Mouse (Mus musculus) stomach, postnatal 0 days (tissue): ENCODE results near the gene Acer1. TPM values are rescaled to one million over a fixed set of nuclear protein-coding genes. Genes with fewer than 3 reads are reported as not detected.
"Not testable (repeated sequence)": the region's sequence is repeated elsewhere in the genome, so short reads cannot be mapped to it uniquely, and the experiment has no call there.

Experiments used
- ATAC-seq: fragments of 200-750 bp; cut with Nextera tagmentation; 2 replicates; pipeline ENCODE4 v1.8.0; 2017; ENCODE audit not compliant: low FRiP score, low TSS enrichment
- DNase-seq: peaks from one replicate; pipeline ENCODE4 v3.0.0-alpha.2; 2016; ENCODE audit warnings: low spot score
- H3K27ac ChIP-seq: fragments of 300-500 bp; sonication (generic); replicated peaks from 2 replicates; pipeline ENCODE4 v1.5.1; 2014; ENCODE audit warnings: mild to moderate bottlenecking, control low read depth
- H3K27me3 ChIP-seq: fragments of 300-500 bp; sonication (generic); 2 replicates; pipeline ENCODE4 v1.6.1; 2014; ENCODE audit warnings: low read length; ENCODE audit not compliant: control insufficient read depth, insufficient read depth
- H3K36me3 ChIP-seq: fragments of 300-500 bp; sonication (generic); 2 replicates; pipeline ENCODE4 v1.6.1; 2014; ENCODE audit warnings: low read length, mixed read lengths; ENCODE audit not compliant: control insufficient read depth, insufficient read depth
- H3K4me1 ChIP-seq: fragments of 300-500 bp; sonication (generic); replicated peaks from 2 replicates; pipeline ENCODE4 v1.6.1; 2014; ENCODE audit warnings: antibody characterized with exemption; ENCODE audit not compliant: control insufficient read depth, insufficient read depth
- H3K4me2 ChIP-seq: fragments of 300-500 bp; sonication (generic); replicated peaks from 2 replicates; pipeline ENCODE4 v1.6.1; 2014; ENCODE audit warnings: low read depth, mild to moderate bottlenecking, control low read depth, moderate library complexity
- H3K4me3 ChIP-seq: fragments of 300-500 bp; sonication (generic); 2 replicates; pipeline ENCODE4 v1.5.1; 2014; ENCODE audit warnings: low read depth, low read length, control low read depth
- H3K9ac ChIP-seq: fragments of 300-500 bp; sonication (generic); 2 replicates; pipeline ENCODE4 v1.6.1; 2014; ENCODE audit warnings: mild to moderate bottlenecking, low read length, control low read depth, mixed read lengths
- H3K9me3 ChIP-seq: fragments of 300-500 bp; sonication (generic); 2 replicates; pipeline ENCODE4 v1.6.1; 2016; ENCODE audit warnings: low read length; ENCODE audit not compliant: control insufficient read depth
- CTCF ChIP-seq: IDR thresholded peaks from 2 replicates; pipeline ENCODE4 v1.5.1; 2016; ENCODE audit warnings: antibody characterized with exemption, low read depth, mild to moderate bottlenecking, moderate library complexity
- EP300 ChIP-seq: optimal IDR thresholded peaks from 2 replicates; pipeline ENCODE3; 2016; ENCODE audit warnings: antibody characterized with exemption
- WGBS: fragments of 180-500 bp; shearing (Covaris S2); extraction: QIAGEN DNeasy Blood & Tissue Kit; methylation state at CpG from one replicate; pipeline ENCODE4 v1.1.7; 2014; 5-methylcytosine and 5-hydroxymethylcytosine counted together
- polyA plus RNA-seq: library from polyadenylated mRNA; unstranded; fragments of >200 nt; fragmentation: Nextera tagmentation; extraction: Ambion mirVana; gene quantifications from 2 replicates; pipeline ENCODE4 v1.2.1, GENCODE M21; 2015

The Acer1 gene
- polyA plus RNA-seq, 1 experiment from 2014 or later: 13.5 TPM

DNA sequence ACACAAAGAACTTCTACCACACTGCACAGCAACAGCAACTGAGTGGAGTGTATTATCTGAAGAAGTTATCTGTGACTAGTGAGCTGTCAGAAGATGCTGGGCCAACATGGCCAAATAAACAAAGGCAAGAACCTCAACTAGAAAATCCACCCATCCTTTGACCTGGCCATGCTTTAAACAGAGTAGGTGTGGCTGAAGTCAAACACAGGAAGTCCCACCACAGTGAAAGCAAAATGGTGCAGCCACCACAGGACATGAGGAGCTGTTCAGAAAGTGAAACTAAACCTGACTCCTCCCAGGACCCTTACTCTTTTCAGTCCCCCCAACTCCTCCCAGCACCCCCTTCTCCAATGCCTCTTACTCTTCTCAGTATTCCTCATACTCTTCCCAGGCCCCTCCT, 68.5 kb downstream of the Acer1 start:
- Histone ChIP-seq H3K4me3 (no peak overlapping the region), H3K4me1 (no peaks in the 10 kb centered on the region), H3K36me3 (peaks cover 5% of the 10 kb centered on the region; the same call in 1 of the 2 replicates), H3K9ac (no peak overlapping the region), H3K9me3 (no peaks in the 10 kb centered on the region), H3K27me3 (no peaks in the 10 kb centered on the region), H3K27ac (no peak overlapping the region), H3K4me2 (no peak overlapping the region)
- ATAC-seq (no peak), DNase-seq (no peak)
- TF ChIP-seq EP300: no peak
- no peak for TF ChIP-seq CTCF

DNA sequence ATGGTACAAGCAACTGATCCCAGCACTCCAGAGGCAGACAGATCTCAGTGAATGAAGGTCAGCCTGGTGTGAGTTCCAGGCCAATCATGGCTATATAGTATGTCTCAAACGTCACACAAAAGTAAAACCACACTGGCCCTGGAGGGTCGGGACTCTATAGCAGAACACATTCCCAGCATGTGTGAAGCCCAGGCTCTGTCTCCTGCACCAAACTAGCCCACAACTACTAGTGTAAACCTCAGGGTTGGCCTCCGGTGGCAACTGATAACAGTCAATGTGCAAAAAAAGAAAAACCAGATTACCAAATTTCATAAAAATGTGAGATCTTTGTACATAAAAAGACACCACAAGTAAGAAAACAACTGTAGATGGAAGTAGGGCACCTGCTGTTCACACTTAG, 68.9 kb downstream of the Acer1 start:
- H3K4me3 ChIP-seq: no peak overlapping the region
- H3K27ac ChIP-seq: no peak overlapping the region
- H3K9ac ChIP-seq: no peak overlapping the region
- peaks cover under 1% of the 10 kb centered on the region; the same call in 1 of the 2 replicates for H3K4me1 ChIP-seq
- no peak for TF ChIP-seq CTCF
- TF ChIP-seq EP300: no peak
- no peaks in the 10 kb centered on the region for H3K9me3 ChIP-seq
- no peak overlapping the region for H3K4me2 ChIP-seq
- DNase-seq: no peak
- H3K27me3 ChIP-seq: no peaks in the 10 kb centered on the region
- H3K36me3 ChIP-seq: peaks cover 5% of the 10 kb centered on the region; the same call in 1 of the 2 replicates
- no peak for ATAC-seq
- WGBS: 89% methylated on average over 3 of the region's 3 CpGs

DNA sequence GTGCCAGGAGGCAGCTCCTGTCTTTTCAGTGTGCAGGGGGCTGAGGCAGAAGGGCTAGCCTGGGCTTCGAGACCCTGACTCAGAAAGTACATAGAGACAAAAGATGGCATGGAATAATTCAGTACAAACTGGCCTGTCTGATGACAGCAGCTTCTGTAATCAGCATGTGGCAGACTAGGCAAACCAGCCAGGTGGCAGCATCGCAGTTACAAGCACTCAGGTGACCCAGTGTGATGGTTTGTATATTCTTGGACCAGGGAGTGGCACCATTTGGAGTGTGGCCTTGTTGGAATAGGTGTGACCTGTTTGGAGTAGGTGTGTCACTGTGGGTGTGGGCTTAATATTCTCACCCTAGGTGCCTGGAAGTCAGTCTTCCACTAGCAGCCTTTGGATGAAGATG, 72.2 kb downstream of the Acer1 start:
- 64% methylated on average over 2 of the region's 2 CpGs for WGBS
- H3K9ac ChIP-seq, H3K9me3 ChIP-seq, H3K4me1 ChIP-seq, H3K27ac ChIP-seq, H3K36me3 ChIP-seq, H3K27me3 ChIP-seq, H3K4me3 ChIP-seq, H3K4me2 ChIP-seq: not testable (repeated sequence)
- DNase-seq (peak; percentile 47), ATAC-seq (0 out of 2 replicates have a peak, but pooled peaks have one; percentile 31)
- peak; percentile 43 for TF ChIP-seq CTCF

DNA sequence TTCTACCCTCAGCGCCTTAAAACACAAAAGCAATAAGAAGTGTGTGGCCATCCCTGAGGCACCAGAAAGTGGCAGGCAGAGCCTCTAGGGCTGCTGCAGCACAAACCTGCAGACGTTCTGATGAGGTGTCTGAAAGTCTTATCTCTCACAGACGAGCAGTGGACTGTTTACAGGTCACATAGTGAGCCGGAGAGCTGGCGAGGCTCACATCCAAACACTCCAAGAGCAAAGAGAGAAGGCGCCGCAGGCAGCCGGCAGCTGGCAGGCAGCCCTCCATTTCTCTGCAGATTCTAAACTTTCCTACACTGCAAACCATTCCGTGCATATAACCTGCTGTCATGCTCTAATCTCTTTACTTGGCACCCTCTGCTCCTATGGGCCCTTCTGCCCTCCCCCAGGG, 74.0 kb downstream of the Acer1 start:
- Histone ChIP-seq H3K4me2 (no peak overlapping the region), H3K4me3 (no peak overlapping the region), H3K27ac (peak overlapping the region; percentile 61), H3K36me3 (peaks cover 9% of the 10 kb centered on the region; the same call in 1 of the 2 replicates), H3K4me1 (peaks cover 6% of the 10 kb centered on the region; the same call in 1 of the 2 replicates), H3K9me3 (no peaks in the 10 kb centered on the region), H3K9ac (peak overlapping the region; percentile 43; the same call in 1 of the 2 replicates), H3K27me3 (no peaks in the 10 kb centered on the region)
- DNase-seq: no peak
- no peak for ATAC-seq
- TF ChIP-seq EP300 (no peak), CTCF (no peak)
- WGBS: 18% methylated on average over 9 of the region's 9 CpGs

DNA sequence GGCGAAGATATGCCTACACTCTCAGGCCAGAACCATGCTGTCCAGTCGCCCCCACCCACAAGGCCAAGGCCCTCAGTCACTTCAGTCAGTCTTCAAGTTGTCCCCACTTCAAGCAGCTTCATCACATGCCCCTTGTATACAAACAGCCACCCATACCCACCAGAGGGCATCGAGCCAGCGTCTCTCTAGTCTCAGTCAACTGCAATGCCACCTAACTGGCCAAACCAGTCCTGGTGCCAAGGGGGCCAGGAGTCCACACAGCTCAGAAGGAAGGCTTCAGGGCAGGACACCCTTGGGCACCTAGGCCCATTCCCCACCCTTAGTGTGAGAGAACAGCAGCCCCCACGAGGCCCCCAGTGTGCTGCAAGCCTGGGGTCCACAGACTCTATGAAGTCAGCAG, 74.8 kb downstream of the Acer1 start:
- WGBS: 77% methylated on average over 5 of the region's 5 CpGs
- peak; percentile 83 for DNase-seq

DNA sequence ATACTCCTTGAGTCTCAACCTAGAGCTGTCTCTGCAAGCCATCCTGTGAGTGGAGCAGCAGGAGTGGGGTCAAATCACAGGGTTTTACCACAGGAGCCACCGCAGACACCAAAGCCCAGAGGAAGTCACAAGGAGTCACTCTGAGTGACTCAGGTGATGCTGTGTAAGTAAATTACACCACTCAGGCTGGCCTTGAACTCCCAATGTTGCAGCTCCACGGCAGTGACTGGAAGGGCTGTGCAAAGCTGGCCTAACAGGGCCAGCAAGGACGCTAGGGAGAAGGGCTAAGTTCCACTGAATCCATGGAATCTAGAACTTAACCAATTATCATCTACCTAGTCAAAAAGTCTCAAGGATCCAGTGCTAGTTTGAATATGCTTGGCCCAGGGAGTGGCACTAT, 75.8 kb downstream of the Acer1 start:
- H3K4me2 ChIP-seq: no peak overlapping the region
- no peaks in the 10 kb centered on the region for H3K27me3 ChIP-seq
- ATAC-seq (no peak), DNase-seq (no peak)
- no peak overlapping the region for H3K4me3 ChIP-seq
- no peak overlapping the region for H3K9ac ChIP-seq
- H3K9me3 ChIP-seq: no peaks in the 10 kb centered on the region
- H3K4me1 ChIP-seq: peaks cover 6% of the 10 kb centered on the region; the same call in 1 of the 2 replicates
- TF ChIP-seq EP300 (no peak), CTCF (no peak)
- peak overlapping the region; percentile 61 for H3K27ac ChIP-seq
- H3K36me3 ChIP-seq: peaks cover 17% of the 10 kb centered on the region
- WGBS: 84% methylated on average over 3 of the region's 3 CpGs

More for the DNA sequence above, 74.8 kb downstream of the Acer1 start:
- Histone ChIP-seq H3K4me1 (peaks cover 6% of the 10 kb centered on the region; the same call in 1 of the 2 replicates), H3K9me3 (no peaks in the 10 kb centered on the region), H3K9ac (no peak overlapping the region), H3K4me3 (no peak overlapping the region), H3K27me3 (no peaks in the 10 kb centered on the region), H3K36me3 (peaks cover 10% of the 10 kb centered on the region), H3K4me2 (no peak overlapping the region), H3K27ac (peak overlapping the region; percentile 61)
- peak; percentile 75 for ATAC-seq
- no peak for TF ChIP-seq EP300
- TF ChIP-seq CTCF: 0 out of 2 replicates have a peak, but pooled peaks have one; percentile 17

Other genes starting within 250 kb of the Acer1 start
- gene Nrtn, start 224.6 kb downstream of the Acer1 start, polyA plus RNA-seq: 32.4 and 37.9 TPM in 2 replicates
- 22.9 and 24.4 TPM in 2 replicates for gene Dus3l, start 217.4 kb downstream of the Acer1 start, polyA plus RNA-seq
- gene Prr22, start 211.9 kb downstream of the Acer1 start, polyA plus RNA-seq: 0.38 and 0.65 TPM in 2 replicates
- gene Rfx2, start 151.1 kb downstream of the Acer1 start, polyA plus RNA-seq: 3.2 and 3.3 TPM in 2 replicates
- gene Acsbg2, start 107.7 kb downstream of the Acer1 start, polyA plus RNA-seq: 0.04 TPM in 1 of 2 replicates, not detected in the other
- gene 1700061G19Rik, start 106.6 kb downstream of the Acer1 start, polyA plus RNA-seq: 1.0 and 1.4 TPM in 2 replicates
- 13.7 and 15.3 TPM in 2 replicates for gene Mllt1, start 46.7 kb downstream of the Acer1 start, polyA plus RNA-seq
- gene Clpp, start 8.2 kb upstream of the Acer1 start, polyA plus RNA-seq: 87.0 and 88.6 TPM in 2 replicates
- gene Alkbh7, start 15.2 kb upstream of the Acer1 start, polyA plus RNA-seq: 28.7 and 32.5 TPM in 2 replicates
- gene Pspn, start 17.9 kb upstream of the Acer1 start, polyA plus RNA-seq: not detected in 2 replicates
- gene Gtf2f1, start 29.2 kb upstream of the Acer1 start, polyA plus RNA-seq: 36.9 and 37.3 TPM in 2 replicates
- gene Gm17949, start 29.3 kb upstream of the Acer1 start, polyA plus RNA-seq: 0.33 and 0.45 TPM in 2 replicates
- gene Khsrp, start 49.4 kb upstream of the Acer1 start, polyA plus RNA-seq: 16.9 and 18.2 TPM in 2 replicates
- gene Slc25a41, start 59.5 kb upstream of the Acer1 start, polyA plus RNA-seq: not detected in 2 replicates
- gene Crb3, start 77.0 kb upstream of the Acer1 start, polyA plus RNA-seq: 74.9 and 82.7 TPM in 2 replicates
- gene Slc25a23, start 77.7 kb upstream of the Acer1 start, polyA plus RNA-seq: 3.1 and 4.2 TPM in 2 replicates
- gene Dennd1c, start 96.4 kb upstream of the Acer1 start, polyA plus RNA-seq: 2.4 and 2.8 TPM in 2 replicates
- gene Tubb4a, start 105.7 kb upstream of the Acer1 start, polyA plus RNA-seq: 9.5 and 11.5 TPM in 2 replicates
- gene Tnfsf9, start 123.2 kb upstream of the Acer1 start, polyA plus RNA-seq: 2.3 and 3.5 TPM in 2 replicates
- 0.11 TPM in 1 of 2 replicates, not detected in the other for gene Cd70, start 167.7 kb upstream of the Acer1 start, polyA plus RNA-seq
- gene Tnfsf14, start 212.1 kb upstream of the Acer1 start, polyA plus RNA-seq: 0.05 TPM in 1 of 2 replicates, not detected in the other
- 9.3 and 9.8 TPM in 2 replicates for gene C3, start 246.0 kb upstream of the Acer1 start, polyA plus RNA-seq